13 mouse cellular contexts compared by ENCODE assay signal in the genomic region with DNA sequence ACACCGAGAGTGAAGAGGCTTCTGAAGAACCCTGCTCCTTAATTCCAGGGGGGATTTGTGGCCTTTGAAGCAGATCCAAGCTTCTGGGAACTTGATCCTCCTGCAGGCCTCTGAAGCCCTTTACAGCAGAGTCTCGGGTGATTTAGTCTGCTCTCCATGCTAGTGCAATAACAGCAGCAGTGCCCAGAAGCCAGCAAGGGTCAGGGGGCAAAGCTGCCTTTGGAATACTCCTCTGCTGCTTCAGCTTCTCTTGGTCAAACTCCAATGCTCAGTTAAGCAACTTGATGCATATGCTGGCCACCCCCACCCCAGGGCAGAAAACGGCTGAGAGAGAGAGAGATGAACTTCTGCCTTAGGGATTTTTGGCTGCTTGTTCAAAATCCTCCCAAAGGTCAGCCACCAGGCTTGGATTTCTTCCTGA.
DNase-seq lines count a peak whose midpoint lies in the region; ATAC-seq lines count a peak whose summit lies in the region.
"Had no signal": no experiment of that assay in that cellular context is flagged by ENCODE, and none has a peak within 500 bp of the region (broad histone marks: within the 10 kb centered on the region; RNA-seq: fewer than 3 reads in every experiment).

No protein-coding gene starts in this region.

- DNase-seq in ovary, adult 18-20 months (ENCODE audit: low spot score), result peak; percentile 5
- no peak for DNase-seq in ovary, postnatal 10 days (ENCODE audit: low spot score)
- peak; percentile 4 for DNase-seq in embryo, embryonic 11.5 days (ENCODE audit: low read depth, low spot score)
- DNase-seq in yolk sac, embryonic 10.5 days (ENCODE audit: low spot score), result peak; percentile 29
- DNase-seq in left cerebral cortex, adult 18-20 months (ENCODE audit: low spot score in 2 of 2), result no peak
- DNase-seq: cerebellum, postnatal 36 days; liver, embryonic 13.5 days had no signal

- peak; percentile 95 for ATAC-seq in kidney, embryonic 16.5 days (ENCODE audit: low FRiP score, low TSS enrichment)
- no peak for ATAC-seq in megakaryocyte, adult 5-6 weeks (ENCODE audit: poor library complexity, severe bottlenecking)
- ATAC-seq: forebrain, embryonic 15.5 days had no signal

- H3K27ac ChIP-seq in kidney, embryonic 16.5 days (ENCODE audit: low read length), result no peak overlapping the region
- H3K27ac ChIP-seq: forebrain, embryonic 15.5 days; heart, embryonic 15.5 days; liver, embryonic 13.5 days; midbrain, embryonic 12.5 days had no signal

- H3K27me3 ChIP-seq in kidney, embryonic 16.5 days (ENCODE audit: insufficient read depth, low read length), result no peaks in the 10 kb centered on the region
- H3K27me3 ChIP-seq: forebrain, embryonic 15.5 days; heart, embryonic 15.5 days; liver, embryonic 13.5 days; midbrain, embryonic 12.5 days had no signal

- H3K4me2 ChIP-seq in kidney, embryonic 16.5 days (replicated peaks; ENCODE audit: low read depth, low read length), result no peak overlapping the region
- H3K4me2 ChIP-seq: forebrain, embryonic 15.5 days; heart, embryonic 15.5 days; liver, embryonic 13.5 days; midbrain, embryonic 12.5 days had no signal

- no peak overlapping the region for H3K4me3 ChIP-seq in kidney, embryonic 16.5 days (ENCODE audit: low read length)
- H3K4me3 ChIP-seq: forebrain, embryonic 15.5 days; heart, embryonic 15.5 days; liver, embryonic 13.5 days; midbrain, embryonic 12.5 days had no signal

- H3K36me3 ChIP-seq in kidney, embryonic 16.5 days (ENCODE audit: insufficient read depth, low read length), result no peaks in the 10 kb centered on the region
- H3K36me3 ChIP-seq: forebrain, embryonic 15.5 days; G1E; heart, embryonic 15.5 days; liver, embryonic 13.5 days; midbrain, embryonic 12.5 days had no signal

- 7% methylated on average over 3 of the region's 3 CpGs for WGBS in kidney, embryonic 16.5 days

- peaks cover 4% of the 10 kb centered on the region for H3K9me3 ChIP-seq in kidney, embryonic 16.5 days (ENCODE audit: low read length)
- H3K9me3 ChIP-seq: forebrain, embryonic 15.5 days; heart, embryonic 15.5 days; liver, embryonic 13.5 days had no signal

- H3K9ac ChIP-seq in kidney, embryonic 16.5 days (replicated peaks; ENCODE audit: low read length), result no peak overlapping the region
- H3K9ac ChIP-seq: forebrain, embryonic 15.5 days; heart, embryonic 15.5 days; liver, embryonic 13.5 days; midbrain, embryonic 12.5 days had no signal

- no peaks in the 10 kb centered on the region; the same call in 1 of the 2 replicates for H3K4me1 ChIP-seq in kidney, embryonic 16.5 days (ENCODE audit: insufficient read depth, low read length)
- H3K4me1 ChIP-seq: forebrain, embryonic 15.5 days; heart, embryonic 15.5 days; liver, embryonic 13.5 days had no signal

Comparison
In these comparisons a context has a peak if more than half of its experiments do, and no peak if none do; other contexts are left out.
1. DNase-seq: peak in ovary, adult 18-20 months (single experiment), embryo, embryonic 11.5 days (single experiment) and yolk sac, embryonic 10.5 days (single experiment); none in ovary, postnatal 10 days (single experiment) and left cerebral cortex, adult 18-20 months (0 of 2).